Mouse (Mus musculus): ENCODE results near the gene Hmgxb4. TPM values are rescaled to one million over a fixed set of nuclear protein-coding genes. Genes with fewer than 3 reads are reported as not detected.
"Not testable (repeated sequence)": the region's sequence is repeated elsewhere in the genome, so short reads cannot be mapped to it uniquely, and the experiment has no call there.

Gene Hmgxb4
- total RNA-seq (2017) = 57.4 and 104 TPM in 2 replicates

DNA sequence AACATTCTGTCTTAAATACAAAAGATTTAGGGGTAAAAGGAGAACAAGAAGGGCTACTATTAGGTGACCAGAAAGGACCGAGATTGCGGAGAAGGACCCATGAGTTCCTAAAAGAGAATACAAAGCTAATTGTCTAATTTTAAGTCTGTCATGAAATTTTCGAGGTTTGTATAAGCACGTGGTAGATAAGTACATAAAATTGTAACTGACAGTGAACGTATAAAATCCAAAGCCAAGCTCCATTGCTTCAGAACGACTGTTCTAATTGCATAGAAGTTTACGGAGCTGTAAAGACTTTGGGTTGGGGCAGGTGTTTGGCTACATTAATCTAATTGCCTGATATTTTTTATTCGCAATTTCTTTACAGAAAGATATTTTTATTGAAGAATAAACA lies at the start of gene Hmgxb4:
Hmgxb4 (plus strand) TSS at position 276 of the 394 bp plus-strand sequence.
- ATAC-seq (replicated peaks; ENCODE audit: low read depth, poor library complexity, severe bottlenecking) = no peak

DNA sequence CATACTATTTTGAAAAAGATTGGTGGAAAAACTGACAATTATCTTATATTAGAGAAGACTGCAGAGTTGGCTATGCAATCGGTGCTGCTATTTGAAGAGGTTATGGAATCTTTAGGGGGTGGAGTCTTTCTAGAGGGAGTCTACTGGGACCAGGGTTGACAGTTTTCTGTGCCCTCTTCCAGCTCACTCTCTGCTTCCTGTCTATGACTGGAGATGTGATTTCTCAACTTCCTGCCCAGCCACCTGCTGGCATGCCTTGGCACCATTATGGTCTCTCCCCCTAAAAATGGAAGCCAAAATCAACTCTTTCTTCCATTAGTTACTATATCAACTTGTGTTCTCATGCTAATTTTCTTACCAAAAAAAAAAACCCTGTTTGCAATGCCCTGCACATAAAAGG lies 43.7 kb upstream of the Hmgxb4 start:
- ATAC-seq (replicated peaks; ENCODE audit: low read depth, poor library complexity, severe bottlenecking) = peak; percentile 47; the same call in 1 of the 2 replicates

DNA sequence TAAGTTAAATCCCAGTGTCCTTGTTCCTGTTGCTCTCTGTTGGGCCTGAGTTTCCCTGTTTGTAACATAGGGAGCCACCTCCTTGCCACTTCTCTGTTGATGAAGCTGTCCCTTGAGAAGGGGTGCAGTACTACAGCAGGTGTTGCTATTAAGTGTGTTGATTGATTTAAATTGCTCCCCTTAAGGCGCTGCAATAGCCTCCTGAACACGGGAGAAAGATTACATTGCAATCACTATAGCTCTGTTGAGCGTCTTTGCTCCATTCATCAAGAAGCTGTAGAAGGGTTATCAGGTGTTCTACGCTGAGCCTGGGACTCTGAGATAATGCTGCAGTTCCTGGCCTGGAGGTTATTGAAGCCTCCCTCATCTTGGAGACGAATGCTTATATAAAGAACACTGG lies 29.2 kb upstream of the Hmgxb4 start:
- ATAC-seq (replicated peaks; ENCODE audit: low read depth, poor library complexity, severe bottlenecking) = no peak

DNA sequence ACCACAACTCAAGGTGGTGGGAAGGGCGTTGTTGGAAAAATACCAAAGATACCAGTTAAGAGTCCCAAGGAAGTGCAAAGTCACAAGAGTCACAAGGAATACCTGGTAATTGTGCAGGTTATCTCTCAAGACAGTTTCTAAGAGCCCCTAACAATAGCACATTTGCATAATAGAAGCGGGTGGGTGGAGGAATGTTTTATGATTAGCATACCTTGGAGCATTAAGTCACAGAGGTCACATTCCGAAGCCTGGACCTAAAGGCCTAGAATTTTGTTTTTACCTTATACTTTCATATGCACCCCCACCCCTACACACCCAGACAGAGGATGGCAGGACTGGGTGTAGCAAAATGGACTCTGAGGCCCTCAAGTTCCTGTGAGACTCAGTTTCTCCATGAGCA lies 22.9 kb upstream of the Hmgxb4 start:
- not testable (repeated sequence) for ATAC-seq (replicated peaks; ENCODE audit: low read depth, poor library complexity, severe bottlenecking)

DNA sequence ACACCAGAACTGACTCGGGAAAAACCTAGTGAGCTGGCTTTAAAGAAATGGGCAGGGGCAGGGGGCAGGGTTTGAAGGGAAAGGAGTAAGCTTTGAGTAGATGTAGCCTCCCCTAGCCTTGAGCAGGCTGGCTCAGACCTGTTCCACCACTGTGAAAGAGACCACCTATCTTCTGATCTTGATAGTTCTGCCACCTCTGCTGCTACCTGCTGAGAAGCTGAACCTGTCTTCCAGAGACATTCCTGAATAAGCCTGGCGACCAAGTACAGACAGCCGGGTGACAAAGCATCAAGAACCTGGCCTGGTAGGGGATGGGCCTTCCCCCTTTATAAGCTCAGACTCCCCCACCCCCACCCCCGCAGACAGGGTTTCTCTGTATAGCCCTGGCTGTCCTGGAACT lies 21.5 kb upstream of the Hmgxb4 start:
- no peak for ATAC-seq (replicated peaks; ENCODE audit: low read depth, poor library complexity, severe bottlenecking)

DNA sequence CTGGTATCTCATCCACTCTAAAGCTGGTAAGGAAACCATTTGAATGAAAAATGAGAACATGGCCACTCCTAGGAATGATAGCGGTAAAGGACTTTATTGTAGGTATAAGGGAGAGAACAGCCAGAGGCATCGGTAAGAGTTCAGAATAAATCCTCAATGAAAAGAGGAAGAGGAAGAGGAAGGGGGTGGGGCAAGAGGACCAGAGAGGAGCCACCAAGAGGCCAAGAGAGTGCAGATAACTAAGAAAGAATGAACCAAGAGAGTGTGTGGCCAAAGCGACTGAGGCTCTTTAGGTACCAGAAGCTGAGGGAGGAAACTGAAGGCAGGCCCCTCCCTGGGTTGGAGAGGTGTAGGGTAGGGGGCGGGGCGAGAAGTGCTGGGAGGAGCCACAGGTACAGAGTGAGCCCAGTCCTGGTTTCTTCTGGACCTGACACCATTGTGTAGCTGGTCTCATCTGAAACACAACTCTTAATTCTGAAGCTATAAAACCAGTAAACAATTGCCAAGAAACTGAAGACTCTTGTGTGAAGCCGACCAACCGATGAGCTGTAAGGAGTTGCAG lies 20.8 kb upstream of the Hmgxb4 start:
- ATAC-seq (replicated peaks; ENCODE audit: low read depth, poor library complexity, severe bottlenecking) = peak; percentile 60; the same call in 1 of the 2 replicates

DNA sequence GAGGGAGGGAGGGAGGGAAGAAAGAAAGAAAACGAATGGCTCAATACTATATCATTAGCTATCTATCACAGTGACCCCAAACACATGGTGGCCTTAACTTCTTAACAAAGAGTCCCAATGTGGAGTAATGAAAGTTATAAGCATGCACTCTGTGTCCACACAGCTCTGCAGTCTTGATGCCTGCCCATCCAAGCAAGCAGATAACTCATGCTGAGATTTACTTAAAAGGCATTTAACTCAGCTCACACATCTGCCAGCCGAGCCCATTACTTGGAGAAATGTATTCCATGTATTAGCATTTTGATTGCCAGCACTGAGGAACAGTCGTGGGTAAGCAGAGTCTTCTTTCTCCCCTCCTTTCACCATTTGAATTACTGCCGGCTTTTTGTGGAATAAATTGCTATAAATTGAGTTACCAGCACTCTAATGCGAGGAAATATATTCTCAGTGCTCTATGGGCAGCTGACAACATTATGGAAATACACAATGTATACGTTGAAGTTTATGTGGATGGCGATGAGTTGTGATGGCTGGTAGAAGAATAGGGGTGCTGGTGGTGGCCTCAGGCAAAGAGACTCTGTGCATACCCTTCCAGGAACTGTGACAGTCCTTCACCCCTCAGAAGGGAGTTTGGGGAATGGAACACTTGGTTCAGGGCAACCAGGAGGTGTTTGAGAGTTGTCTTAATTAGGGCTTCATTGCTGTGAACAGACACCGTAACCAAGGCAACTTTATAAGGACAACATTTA lies 19.9 kb upstream of the Hmgxb4 start:
- no peak for ATAC-seq (replicated peaks; ENCODE audit: low read depth, poor library complexity, severe bottlenecking)

DNA sequence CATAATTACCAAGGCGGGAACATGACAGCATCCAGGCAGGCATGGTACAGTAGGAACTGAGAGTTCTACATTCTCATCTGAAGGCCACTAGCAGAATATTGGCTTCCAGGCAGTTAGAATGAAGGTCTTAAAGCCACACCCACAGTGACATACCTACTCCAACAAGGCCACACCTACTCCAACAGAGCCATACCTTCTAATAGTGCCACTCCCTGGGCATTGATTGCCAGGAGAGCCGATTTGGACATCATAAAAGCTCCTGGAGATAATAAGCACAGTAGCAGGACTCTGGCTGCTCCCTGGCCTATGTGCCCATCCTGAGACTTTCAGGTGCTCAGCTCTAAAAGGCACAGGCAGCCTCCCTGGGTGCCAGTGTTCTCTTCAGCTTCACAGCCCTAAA lies 19.3 kb upstream of the Hmgxb4 start:
- no peak for ATAC-seq (replicated peaks; ENCODE audit: low read depth, poor library complexity, severe bottlenecking)

DNA sequence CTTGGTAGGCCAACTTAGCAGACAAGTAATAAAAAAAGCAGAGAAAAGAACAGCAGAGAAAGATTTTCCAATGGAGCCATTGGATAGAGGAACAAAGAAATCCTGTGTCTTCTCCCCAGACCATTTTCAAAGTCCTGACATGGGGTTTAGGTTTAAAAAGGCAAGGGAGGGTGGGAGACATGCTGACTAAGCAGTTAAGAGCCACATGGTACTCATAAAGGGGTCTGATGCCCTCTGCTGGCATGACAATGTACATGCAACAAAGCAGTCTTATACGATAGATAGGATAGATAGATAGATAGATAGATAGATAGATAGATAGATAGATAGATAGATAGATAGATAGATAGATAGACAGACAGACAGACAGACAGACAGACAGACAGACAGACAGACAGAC lies 15.7 kb upstream of the Hmgxb4 start:
- ATAC-seq (replicated peaks; ENCODE audit: low read depth, poor library complexity, severe bottlenecking) = 0 out of 2 replicates have a peak, but pooled peaks have one; percentile 43

DNA sequence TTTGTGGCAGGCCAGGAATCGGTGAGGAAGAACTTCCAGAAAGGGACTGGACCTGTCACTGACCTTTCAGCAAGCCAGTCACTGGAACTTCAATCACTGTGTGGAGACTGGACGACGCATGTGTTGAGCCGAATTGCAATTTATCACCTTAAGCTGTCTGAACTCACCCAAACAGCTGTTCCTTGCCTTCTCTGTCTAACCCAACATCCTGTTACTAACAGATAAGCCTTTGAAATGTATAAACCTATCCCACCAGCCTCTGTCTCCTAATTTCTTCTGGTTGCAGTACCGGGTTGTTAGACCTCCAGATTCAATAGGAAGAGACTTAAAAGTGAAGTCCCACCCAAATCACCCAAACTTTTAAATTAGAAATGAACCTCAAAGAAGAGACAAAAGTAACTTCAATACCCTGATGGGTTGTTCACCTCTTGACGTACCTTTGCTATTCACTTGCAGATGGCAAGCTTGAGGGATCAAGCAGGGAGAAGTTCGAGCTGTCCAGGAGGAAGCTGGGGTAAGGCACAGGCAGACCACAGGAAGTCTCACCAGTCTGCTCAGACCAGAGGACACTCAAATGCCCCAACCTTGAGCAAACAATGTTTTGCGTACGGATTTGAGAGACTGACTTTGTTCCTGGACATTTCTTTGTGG lies 13.0 kb upstream of the Hmgxb4 start:
- ATAC-seq (replicated peaks; ENCODE audit: low read depth, poor library complexity, severe bottlenecking) = peak; percentile 86

DNA sequence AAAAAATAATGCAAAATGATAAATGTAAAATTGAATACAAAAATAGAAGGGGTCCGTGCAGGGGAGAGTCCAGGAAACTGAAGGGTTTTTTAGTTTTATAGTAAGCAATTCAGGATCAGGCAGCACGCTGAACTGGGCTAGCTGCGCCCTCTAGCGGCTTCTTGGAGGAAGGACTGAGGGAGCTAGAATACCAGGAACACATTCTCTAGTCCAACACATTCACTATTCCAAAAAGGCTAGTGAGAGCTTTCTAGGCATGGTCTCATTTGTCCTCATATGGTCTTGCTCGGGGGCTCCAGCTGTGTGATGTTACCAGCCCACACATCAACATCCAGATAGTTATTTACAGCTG lies 12.5 kb upstream of the Hmgxb4 start:
- peak; percentile 87 for ATAC-seq (replicated peaks; ENCODE audit: low read depth, poor library complexity, severe bottlenecking)

DNA sequence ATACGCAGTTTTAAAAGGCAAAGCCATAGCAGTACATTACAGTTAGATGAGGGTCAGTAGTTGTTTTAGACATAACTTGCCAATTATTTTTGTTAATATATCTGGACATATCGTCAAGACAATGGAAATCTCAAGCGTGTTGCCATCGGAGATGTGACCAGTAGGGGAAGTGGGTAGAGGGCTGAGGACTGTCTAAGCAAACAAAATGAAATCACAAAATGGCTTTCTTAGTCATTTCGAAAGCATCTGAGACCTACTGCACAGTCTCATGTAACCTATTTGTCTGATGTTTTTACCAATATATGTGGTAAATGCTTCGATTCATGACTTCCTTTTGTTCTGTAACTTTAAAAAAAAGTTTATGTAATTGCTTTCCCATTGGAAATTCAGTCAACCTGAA lies 11.3 kb upstream of the Hmgxb4 start:
- ATAC-seq (replicated peaks; ENCODE audit: low read depth, poor library complexity, severe bottlenecking) = no peak

DNA sequence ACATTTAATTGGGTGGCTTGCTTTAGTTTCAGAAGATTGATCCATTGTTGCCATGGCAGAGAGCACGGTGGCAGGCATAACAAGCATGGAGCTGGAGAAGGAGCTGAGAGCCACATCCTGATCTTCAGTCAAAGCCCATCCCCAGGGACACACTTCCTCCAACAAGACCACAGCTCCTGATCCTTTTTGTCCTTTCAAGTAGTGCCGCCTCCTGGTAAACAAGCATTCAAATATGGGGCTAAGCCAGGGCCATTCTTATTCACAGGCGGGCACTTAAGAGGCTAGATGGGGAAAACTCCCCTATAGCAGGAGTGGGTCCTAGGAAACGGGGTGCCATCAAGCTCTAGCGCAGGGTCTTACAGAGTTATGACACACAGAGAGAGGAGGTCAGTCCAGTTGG lies 5.7 kb upstream of the Hmgxb4 start:
- no peak for ATAC-seq (replicated peaks; ENCODE audit: low read depth, poor library complexity, severe bottlenecking)

DNA sequence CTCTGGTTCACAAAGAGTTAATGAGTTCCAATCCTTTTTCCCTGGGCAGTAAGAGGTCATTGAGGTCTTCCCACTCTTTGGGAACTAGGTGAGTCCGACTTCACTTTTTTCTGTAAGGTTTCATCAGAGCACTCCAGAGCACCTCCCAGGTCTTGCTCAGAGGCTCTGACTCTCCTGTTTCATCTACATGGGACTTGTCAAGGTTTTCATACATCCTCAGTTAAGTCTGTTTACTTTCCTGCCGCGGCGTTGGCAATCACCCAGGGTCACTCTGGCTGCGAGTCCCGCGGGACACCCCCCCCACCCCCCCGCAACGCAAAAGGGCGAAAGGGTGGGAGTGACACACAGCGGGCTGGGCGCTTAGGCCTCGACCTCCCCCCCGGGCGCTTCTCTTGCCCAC lies 3.1 kb upstream of the Hmgxb4 start:
- ATAC-seq (replicated peaks; ENCODE audit: low read depth, poor library complexity, severe bottlenecking) = no peak

DNA sequence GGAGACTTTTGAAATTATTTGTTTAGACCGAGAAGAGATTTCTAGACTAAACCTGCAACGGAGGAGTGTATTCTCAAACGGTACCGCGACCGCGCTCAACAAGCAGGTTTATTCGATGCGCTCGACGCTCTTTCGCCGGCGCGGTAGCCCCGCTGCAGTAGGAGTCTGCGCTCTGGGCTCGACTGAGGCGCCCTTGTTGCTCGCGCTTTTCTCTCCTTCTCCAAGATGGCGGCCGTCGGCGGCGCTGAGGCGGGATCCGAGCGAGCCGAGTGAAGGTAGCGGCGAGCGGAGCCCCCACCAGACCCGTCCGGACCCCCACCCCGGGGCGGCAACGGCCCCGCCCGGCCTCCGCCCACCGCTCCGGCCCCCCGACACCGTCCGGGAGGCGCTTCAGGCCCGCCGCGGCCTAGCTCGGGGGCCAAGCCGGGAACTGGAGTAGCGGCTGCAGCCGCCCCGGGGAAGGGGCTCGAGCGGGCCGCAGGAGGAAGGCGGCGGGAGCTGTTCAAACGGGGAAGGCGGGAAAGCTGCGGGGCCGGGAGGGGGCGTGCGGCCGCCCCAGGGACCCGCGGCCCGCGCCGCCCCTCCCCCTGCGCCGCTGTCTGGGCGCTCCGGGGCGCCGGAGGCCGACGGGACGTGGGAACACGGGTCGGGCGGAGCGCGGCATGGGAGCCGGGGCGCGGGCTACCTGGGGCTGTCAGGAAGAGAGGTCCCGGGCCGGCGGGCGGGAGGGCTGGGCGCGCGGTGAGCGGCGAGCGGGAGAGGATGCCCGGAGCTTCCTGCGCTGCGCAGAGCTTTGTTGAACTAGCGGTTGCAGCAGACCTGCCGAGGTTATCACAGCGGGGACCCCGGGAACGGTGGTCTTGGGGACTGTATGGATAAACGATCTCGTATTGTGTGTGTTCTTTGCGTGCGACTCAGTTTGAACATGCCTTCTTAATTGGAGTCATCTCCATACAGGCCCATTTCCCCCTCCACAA lies 607 bp downstream of the Hmgxb4 start:
- peak; percentile 97 for ATAC-seq (replicated peaks; ENCODE audit: low read depth, poor library complexity, severe bottlenecking)

DNA sequence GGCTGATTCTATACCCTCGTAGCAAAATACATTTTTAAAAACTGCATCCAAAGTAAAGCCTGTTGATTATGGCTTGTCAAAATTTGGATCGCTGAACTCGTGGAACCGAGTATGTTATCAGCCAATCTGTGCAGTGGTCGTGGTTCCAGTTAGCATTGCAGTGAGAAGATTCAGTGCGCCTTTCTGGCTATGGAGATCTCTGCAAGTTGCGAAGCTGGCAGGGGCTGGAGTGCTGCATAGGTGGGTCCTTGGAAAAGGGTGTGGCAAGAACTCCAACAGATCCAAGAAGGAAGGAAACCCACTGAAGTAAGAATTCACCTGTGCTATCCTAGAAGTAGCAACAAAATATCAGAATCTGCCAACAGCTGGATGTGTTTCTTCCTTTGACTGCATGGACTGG lies 1.4 kb downstream of the Hmgxb4 start:
- no peak for ATAC-seq (replicated peaks; ENCODE audit: low read depth, poor library complexity, severe bottlenecking)

DNA sequence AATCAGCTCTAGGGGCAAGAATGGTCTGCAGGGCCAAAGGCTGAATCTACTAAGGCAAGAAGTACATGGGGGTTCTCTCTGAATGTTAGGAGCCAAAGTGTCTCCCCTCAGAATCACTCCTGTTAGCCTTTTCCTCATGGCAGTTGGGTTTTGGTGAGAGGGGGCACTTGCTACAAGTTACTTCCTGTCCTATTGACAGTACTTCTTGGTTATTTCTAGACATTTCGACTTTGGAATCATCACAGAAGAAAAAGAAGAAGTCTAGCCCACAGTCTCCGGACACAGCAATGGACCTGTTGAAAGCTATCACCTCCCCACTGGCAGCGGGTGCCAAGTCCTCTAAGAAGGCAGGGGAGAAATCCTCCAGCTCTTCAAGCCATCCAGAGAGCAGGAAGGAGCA lies 7.3 kb downstream of the Hmgxb4 start:
- ATAC-seq (replicated peaks; ENCODE audit: low read depth, poor library complexity, severe bottlenecking) = no peak

DNA sequence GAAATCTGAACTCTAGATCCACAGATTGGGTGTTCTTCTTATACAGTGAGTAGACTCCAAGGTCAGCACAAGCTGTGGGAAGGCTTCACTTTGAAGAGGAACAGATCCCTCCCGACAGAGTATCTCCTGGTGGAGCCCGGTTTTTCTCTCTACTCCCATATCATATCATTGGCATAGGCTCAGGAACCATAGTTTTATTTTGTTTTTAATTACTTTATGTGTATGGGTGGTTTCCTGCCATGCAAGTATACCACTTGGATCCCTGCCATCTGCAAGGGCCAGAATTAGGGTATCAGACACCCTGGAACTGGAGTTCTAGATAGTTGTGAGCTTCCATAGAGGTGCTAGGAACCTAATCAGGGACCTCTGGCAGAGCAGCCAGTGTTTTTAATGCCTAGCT lies 15.7 kb downstream of the Hmgxb4 start:
- ATAC-seq (replicated peaks; ENCODE audit: low read depth, poor library complexity, severe bottlenecking) = no peak

DNA sequence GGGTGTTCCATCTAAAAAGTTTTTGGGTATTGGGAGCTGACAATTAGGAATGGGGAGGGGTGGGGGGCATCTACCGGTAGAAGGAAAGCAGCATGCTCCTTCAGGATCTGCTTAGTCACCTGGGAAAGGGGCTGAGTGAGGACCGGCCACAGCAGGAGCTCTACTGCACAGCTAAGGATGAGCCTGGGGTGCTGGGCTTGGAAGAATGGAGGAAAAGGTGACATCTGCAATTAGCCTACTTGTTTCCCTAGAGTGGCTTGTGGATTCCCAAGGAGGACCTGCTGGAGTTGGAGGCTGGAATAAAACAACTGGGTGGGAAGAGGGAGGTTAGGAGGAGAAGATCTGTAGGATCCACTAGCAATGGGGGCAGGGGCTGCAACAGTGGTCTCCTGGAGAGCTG lies 20.4 kb downstream of the Hmgxb4 start:
- no peak for ATAC-seq (replicated peaks; ENCODE audit: low read depth, poor library complexity, severe bottlenecking)

DNA sequence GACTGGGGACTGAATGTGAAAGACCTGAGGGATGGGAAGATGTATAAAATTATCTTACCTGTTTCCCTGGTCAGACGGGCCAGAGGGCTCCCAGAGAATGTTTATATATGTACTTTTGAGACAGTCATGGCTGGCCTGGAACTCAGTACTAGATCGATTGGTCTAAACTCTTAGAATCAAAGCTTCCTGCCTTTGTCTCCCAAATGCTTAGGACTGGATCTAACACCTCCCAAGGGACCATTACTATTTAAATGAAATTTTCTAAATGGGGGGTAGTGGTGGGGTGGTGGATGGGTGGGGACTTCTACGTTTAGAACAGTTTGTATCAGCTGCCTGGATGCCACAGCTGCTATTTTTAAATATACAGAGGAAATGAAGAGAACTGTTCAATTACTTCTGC lies 20.8 kb downstream of the Hmgxb4 start:
- ATAC-seq (replicated peaks; ENCODE audit: low read depth, poor library complexity, severe bottlenecking) = no peak

Measured in common myeloid progenitor, adult 5-6 weeks (primary cell).